Mouse (Mus musculus): ENCODE results near the gene Sh3d19.

Gene Sh3d19

DNA sequence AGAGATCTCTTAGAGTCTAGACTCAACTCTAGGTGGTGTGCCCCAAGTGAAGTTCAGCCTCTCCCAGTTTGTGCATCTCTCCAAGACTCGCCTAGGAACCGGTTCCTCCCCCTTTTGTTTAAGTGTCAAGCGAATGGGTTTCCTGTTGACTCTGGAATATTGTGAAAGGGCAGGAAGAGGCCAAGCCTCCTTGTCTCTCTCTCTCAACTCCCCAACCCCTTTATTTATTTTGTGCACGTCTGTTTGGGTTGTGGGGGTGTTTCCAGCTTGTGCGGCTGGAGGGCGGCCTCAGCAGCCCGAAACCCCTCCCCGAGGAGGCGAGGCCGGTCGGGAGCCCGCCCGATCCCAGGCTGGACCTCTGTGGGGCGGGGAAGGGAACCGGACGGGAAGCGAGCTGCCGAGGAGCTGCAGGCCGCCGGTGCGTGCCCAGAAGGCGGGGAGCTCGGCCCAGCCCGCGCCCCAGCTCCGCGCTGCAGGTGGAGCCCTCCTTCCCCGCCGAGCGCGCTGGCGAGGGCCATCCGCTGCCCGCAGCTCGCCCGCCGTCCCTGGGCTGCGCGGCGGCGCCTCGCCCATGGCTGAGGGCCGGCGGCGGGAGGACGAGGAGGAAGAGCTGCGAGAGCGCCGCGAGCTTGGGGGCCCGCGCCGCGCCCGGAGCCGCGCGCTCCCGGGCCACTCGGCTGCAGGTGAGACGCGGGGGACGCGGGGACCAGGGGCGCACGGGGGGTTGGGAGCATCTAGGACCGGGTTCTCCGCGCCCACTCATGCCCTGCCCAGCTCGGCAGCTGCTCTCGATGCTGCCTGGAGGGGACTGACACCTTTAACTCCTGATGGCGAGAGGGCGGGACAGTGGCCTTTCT lies at the start of gene Sh3d19:
Sh3d19 (plus strand) TSS at position 368 of the 857 bp plus-strand sequence.
- no peak for DNase-seq (ENCODE audit: extremely low spot score, low read depth, low spot score)

GRCm38 (mm10) chr3:85922331-85922730 lies 48.6 kb upstream of the Sh3d19 start:
- no peak for DNase-seq (ENCODE audit: extremely low spot score, low read depth, low spot score)

DNA sequence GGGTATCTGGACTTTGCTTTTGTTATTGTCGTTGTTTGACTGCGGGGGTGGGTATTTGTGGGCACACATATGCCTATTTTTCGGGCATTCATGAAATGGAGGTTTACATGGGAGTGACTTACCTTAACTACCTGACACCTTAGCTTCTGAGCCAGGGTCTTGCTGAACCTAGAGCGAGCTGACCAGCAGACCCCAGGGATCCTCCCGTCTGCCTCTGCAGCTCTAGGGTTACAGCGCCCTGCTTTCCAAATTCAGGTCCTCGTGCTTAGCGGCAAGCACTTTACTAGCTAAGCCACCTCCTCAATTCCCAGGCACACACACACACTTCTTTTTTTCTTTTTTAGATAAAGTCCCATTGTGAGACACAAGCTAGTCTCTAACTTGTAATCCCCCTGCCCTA lies 47.6 kb upstream of the Sh3d19 start:
- no peak for DNase-seq (ENCODE audit: extremely low spot score, low read depth, low spot score)

DNA sequence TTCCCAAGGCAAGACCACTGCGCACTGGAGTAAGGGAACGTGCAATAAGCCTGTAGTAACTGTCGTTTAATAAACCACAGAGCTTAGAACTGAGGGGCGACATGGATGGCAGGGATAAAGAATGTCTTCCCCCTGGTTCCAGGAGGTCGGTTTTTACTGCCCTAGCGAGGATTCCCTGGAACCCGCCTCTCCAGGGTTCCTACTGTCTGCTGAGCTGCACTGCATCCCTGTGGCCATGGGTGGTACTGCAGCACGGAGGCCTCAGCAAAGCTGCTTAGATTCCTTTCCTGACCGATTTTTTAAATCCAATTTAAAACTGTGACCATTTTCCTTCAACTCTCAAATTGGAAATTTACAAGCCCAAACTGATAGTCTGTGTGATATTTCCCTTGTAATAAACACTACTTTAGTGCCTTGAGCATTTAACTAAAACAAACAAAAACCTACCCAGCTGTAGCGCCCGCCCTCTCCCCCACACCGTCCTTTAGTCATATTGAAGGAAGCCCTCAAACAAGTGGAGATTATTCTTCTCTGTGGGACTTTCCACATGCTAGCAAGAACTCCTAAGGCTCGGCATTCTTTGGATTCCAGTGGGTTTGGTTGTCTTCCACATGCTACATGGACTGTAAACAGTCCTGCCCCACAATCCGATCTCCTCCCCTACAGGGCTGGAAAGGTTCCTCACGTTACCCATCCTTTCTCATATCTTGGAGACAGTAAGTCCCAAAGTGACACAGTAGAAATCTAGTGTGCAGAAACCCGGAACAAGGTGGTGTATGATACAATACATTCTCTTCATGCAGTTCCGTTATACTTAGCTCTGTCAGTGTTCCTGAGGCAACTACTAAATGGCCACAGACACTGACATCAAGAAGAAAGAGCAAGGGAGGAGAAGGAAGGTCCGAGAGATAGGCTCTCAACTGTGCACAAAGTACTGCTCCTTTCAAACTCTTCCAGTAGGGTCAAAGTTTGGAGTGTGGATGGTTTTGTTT lies 46.7 kb upstream of the Sh3d19 start:
- DNase-seq (ENCODE audit: extremely low spot score, low read depth, low spot score) = peak; percentile 62

DNA sequence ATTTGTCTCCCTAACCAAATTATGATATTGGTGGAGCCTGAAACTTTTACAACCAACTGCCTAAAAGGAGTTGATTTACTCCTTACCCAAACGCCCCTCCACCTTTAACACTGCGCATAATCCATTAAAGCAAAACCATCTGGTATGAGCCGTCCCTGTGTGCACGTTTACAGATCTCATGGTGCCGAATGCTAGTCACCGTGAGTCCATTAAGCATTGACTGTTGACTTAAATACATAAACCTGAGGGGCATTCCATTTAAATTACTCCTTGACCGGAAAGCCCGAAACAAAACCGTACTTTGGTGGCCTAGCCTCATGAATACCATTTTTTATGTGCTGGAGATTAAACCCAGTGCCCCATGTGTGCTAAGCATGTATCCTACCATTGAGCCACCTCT lies 43.6 kb upstream of the Sh3d19 start:
- DNase-seq (ENCODE audit: extremely low spot score, low read depth, low spot score) = peak; percentile 68

- DNase-seq (ENCODE audit: extremely low spot score, low read depth, low spot score) = no peak
Observed at GRCm38 (mm10) chr3:85928140-85928611, 42.7 kb upstream of the Sh3d19 start.

GRCm38 (mm10) chr3:85929711-85930110 lies 41.2 kb upstream of the Sh3d19 start:
- no peak for DNase-seq (ENCODE audit: extremely low spot score, low read depth, low spot score)

- DNase-seq (ENCODE audit: extremely low spot score, low read depth, low spot score) = no peak
Observed at GRCm38 (mm10) chr3:85930671-85931255, 40.1 kb upstream of the Sh3d19 start.

- DNase-seq (ENCODE audit: extremely low spot score, low read depth, low spot score) = no peak
Observed at GRCm38 (mm10) chr3:85931859-85932258, 39.0 kb upstream of the Sh3d19 start.

DNA sequence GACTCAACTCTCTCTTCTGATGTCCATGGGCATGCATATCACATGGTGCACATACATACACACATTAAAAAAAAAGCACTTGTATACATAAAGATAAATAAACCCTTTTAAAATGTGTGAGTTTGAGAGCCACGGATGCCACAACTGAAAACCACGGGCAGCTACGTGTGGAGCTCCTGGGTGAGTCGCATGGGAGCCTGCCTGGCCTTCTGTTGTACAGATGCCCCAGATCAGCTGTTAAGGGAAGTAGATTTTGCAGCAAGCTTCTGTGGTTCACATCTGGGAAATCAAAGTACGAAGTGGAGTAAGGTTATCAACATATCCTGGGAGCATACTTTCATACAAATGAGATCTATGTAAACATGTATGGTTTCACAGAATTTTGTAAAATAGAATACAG lies 37.3 kb upstream of the Sh3d19 start:
- no peak for DNase-seq (ENCODE audit: extremely low spot score, low read depth, low spot score)

DNA sequence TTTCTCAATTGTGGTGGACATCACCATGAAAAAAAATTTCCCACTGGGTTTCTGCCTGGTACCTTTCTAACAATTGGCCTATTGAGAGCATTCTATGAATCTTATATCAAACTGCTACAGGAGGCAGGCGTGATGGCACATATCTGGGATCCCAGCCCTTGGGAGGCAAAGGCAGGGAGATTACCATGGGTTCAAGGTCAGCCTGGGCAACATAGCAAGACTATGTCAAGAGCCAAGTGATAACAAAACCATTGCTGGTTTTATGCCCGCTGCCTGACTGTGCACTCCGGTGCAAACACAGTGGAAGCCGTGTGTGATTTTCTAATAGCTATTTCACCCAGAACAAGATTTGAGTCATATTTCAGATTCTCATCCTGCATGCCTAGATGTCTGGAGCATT lies 20.0 kb upstream of the Sh3d19 start:
- DNase-seq (ENCODE audit: extremely low spot score, low read depth, low spot score) = no peak

DNA sequence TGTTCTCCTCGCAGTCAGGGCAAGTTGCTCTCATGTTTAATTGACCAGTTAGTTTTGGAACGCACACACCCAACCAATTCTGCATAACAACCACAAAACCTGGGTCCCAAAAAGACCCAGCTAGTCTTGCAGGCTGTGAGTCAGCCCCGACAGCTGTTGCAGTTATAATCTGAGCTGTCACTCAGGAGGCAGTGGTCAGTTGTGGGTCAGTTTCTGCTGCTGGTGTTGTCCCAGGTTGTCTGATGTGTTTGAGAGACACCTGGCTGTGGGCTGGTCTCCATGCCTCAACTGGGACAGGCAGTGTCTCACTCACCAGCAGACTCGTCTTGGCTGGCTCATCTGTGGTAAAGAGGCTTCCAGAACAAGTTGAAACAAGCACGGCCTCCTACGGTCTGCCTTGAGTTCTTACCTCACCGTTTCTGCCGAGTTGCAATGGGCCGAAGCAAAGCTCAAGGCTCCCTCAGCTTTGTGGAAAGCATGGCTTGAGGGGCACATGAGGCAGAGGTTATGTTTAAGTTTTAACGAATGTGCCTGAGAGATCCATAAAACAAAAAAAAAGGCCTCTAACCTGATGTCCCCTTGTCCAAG lies 18.1 kb upstream of the Sh3d19 start:
- DNase-seq (ENCODE audit: extremely low spot score, low read depth, low spot score) = no peak

- DNase-seq (ENCODE audit: extremely low spot score, low read depth, low spot score) = no peak
Observed at GRCm38 (mm10) chr3:85955269-85955668, 15.6 kb upstream of the Sh3d19 start.

GRCm38 (mm10) chr3:85955704-85956103 lies 15.2 kb upstream of the Sh3d19 start:
- DNase-seq (ENCODE audit: extremely low spot score, low read depth, low spot score) = no peak

DNA sequence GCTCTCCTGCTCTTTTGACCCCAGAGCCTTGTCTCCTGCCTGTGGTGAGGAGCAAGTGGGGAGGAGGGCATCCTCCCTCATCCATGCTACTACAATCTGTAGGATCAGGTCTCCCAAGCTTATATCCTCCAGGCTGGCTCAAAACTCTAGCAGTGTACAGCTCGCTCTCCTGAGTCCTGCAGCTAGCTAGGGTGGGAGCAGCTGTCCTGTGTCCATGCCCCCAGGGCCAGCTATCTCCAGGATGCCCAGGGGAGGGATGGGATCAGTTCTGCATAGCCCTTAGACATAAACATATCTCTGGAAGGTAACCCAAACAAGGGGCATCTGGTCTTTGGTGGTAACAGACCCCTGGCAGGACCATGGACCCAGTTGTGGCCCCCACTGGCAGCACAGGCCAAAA lies 11.2 kb upstream of the Sh3d19 start:
- no peak for DNase-seq (ENCODE audit: extremely low spot score, low read depth, low spot score)

DNA sequence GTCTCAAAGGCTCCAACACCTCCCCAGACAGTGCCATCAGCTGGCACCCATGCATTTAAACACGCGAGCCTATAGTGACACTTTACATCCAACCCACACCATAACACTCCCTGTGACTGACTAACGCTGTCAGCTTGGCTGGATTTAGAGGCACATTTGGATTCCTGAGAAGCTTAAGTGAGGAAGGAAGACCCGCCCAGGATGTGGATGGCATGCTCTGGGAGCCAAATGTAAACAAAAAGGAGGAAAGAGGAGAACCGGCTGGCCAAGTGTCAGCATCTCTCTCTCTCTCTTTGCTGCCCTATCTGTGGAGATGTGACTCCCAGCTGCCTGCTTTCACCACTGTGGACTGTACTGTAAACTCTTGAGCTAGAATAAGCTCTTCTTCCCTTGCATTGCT lies 9.8 kb upstream of the Sh3d19 start:
- DNase-seq (ENCODE audit: extremely low spot score, low read depth, low spot score) = no peak

- DNase-seq (ENCODE audit: extremely low spot score, low read depth, low spot score) = no peak
Observed at GRCm38 (mm10) chr3:85965479-85965878, 5.4 kb upstream of the Sh3d19 start.

DNA sequence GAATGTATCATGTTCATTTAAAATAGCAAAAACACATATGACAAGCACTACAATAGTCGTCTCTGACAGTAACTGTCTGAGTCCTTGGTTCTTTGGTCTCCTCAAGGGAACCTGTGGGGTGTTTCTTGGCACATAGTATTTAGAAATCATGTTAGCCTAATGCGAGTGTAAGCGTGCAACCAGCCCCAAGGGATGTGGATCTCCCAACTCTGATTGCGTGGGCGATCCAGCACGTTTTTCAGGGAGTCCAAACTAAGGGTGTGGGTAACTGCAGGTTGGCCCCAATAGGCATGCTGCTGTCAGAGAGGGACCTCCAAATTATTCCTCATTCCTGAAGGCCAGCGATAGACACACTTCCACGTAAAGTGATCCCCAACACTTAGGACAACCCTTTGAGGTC lies 1.9 kb upstream of the Sh3d19 start:
- DNase-seq (ENCODE audit: extremely low spot score, low read depth, low spot score) = no peak

GRCm38 (mm10) chr3:85971599-85971975 lies 678 bp downstream of the Sh3d19 start:
- DNase-seq (ENCODE audit: extremely low spot score, low read depth, low spot score) = no peak

GRCm38 (mm10) chr3:85973376-85974140 lies 2.6 kb downstream of the Sh3d19 start:
- DNase-seq (ENCODE audit: extremely low spot score, low read depth, low spot score) = no peak

Measured in hindlimb bud, embryonic 11.5 days (tissue).